Mouse (Mus musculus) cerebellum, postnatal 10 days (tissue): ENCODE data around the gene 1700019N19Rik.

ENCODE experiments used
- DNase-seq, 2 experiments: peaks; one replicate each; pipeline ENCODE4 v3.0.0; 2021; ENCODE audit warnings: mixed read lengths in 2 of 2

Gene 1700019N19Rik

GRCm38 (mm10) chr19:58794284-58794683 is at the start of gene 1700019N19Rik:
TSS of gene 1700019N19Rik (minus strand) at chr19:58794461.
- DNase-seq, result no peak

GRCm38 (mm10) chr19:58843606-58844005 is 49.3 kb upstream of the 1700019N19Rik start:
- DNase-seq, result no peak

- DNase-seq, result no peak
These were observed 46.5 kb upstream of the 1700019N19Rik start for GRCm38 (mm10) chr19:58840721-58841271.

GRCm38 (mm10) chr19:58839806-58840205 is 45.5 kb upstream of the 1700019N19Rik start:
- DNase-seq, result no peak

GRCm38 (mm10) chr19:58839345-58839744 is 45.1 kb upstream of the 1700019N19Rik start:
- DNase-seq, result peak; percentile 41 to 67

- DNase-seq, result no peak
These were observed 44.4 kb upstream of the 1700019N19Rik start for GRCm38 (mm10) chr19:58838706-58839105.

GRCm38 (mm10) chr19:58833639-58834180 is 39.4 kb upstream of the 1700019N19Rik start:
- no peak for DNase-seq

- no peak for DNase-seq
These were observed 38.7 kb upstream of the 1700019N19Rik start for GRCm38 (mm10) chr19:58832988-58833387.

GRCm38 (mm10) chr19:58831280-58831922 is 37.1 kb upstream of the 1700019N19Rik start:
- DNase-seq, result peak; percentile 91 to 96

- no peak for DNase-seq
These were observed 35.9 kb upstream of the 1700019N19Rik start for GRCm38 (mm10) chr19:58830182-58830581.

GRCm38 (mm10) chr19:58829575-58829974 is 35.3 kb upstream of the 1700019N19Rik start:
- DNase-seq, result peak; percentile 96 to 98

GRCm38 (mm10) chr19:58827656-58828055 is 33.4 kb upstream of the 1700019N19Rik start:
- DNase-seq, result peak; percentile 44 to 46

GRCm38 (mm10) chr19:58824316-58824715 is 30.1 kb upstream of the 1700019N19Rik start:
- no peak for DNase-seq

GRCm38 (mm10) chr19:58823301-58823700 is 29.0 kb upstream of the 1700019N19Rik start:
- DNase-seq, result peak in 1 of 2 experiments; percentile 31

GRCm38 (mm10) chr19:58822454-58823200 is 28.4 kb upstream of the 1700019N19Rik start:
- peak; percentile 89 to 95 for DNase-seq

- no peak for DNase-seq
These were observed 24.5 kb upstream of the 1700019N19Rik start for GRCm38 (mm10) chr19:58818571-58819415.

- no peak for DNase-seq
These were observed 23.1 kb upstream of the 1700019N19Rik start for GRCm38 (mm10) chr19:58817398-58817797.

GRCm38 (mm10) chr19:58816453-58817041 is 22.3 kb upstream of the 1700019N19Rik start:
- peak; percentile 28 to 30 for DNase-seq

- no peak for DNase-seq
These were observed 21.1 kb upstream of the 1700019N19Rik start for GRCm38 (mm10) chr19:58815179-58815922.

GRCm38 (mm10) chr19:58810536-58810935 is 16.3 kb upstream of the 1700019N19Rik start:
- peak; percentile 45 to 54 for DNase-seq

- DNase-seq, result no peak
These were observed 14.6 kb upstream of the 1700019N19Rik start for GRCm38 (mm10) chr19:58808864-58809263.
